Mouse (Mus musculus): ENCODE results near the gene Uchl4. TPM values are rescaled to one million over a fixed set of nuclear protein-coding genes. Genes with fewer than 3 reads are reported as not detected.
A peak's percentile ranks its signal among the peaks of the same experiment; 100 is the strongest.

The Uchl4 gene
- polyA plus RNA-seq, 1 experiment from 2014 or later = 2.3 TPM

- ATAC-seq (ENCODE audit: low read depth) (no peak), DNase-seq (ENCODE audit: low spot score) (no peak)
- 0 out of 2 replicates have a peak, but pooled peaks cover 7% of the 10 kb centered on the region for H3K36me3 ChIP-seq (ENCODE audit: control insufficient read depth, insufficient read depth, low read length)
- peak overlapping the region; percentile 87 for H3K4me3 ChIP-seq (ENCODE audit: low read depth, low read length)
- H3K4me1 ChIP-seq (ENCODE audit: control insufficient read depth, insufficient read depth, low read length) = peaks cover 5% of the 10 kb centered on the region; the same call in 1 of the 2 replicates
- peak overlapping the region; percentile 96 for H3K9ac ChIP-seq (ENCODE audit: low read depth, low read length)
- 56% methylated on average over 5 of the region's 5 CpGs for WGBS
- H3K4me2 ChIP-seq (ENCODE audit: low read depth, low read length) = peak overlapping the region; percentile 60
- H3K27me3 ChIP-seq (replicated peaks; ENCODE audit: control insufficient read depth, insufficient read depth, low read length) = no peaks in the 10 kb centered on the region
- H3K27ac ChIP-seq (replicated peaks; ENCODE audit: low read depth, low read length) = no peak overlapping the region
- H3K9me3 ChIP-seq (ENCODE audit: control insufficient read depth, low read length) = no peaks in the 10 kb centered on the region
Measured at GRCm38 (mm10) chr9:64282404-64282987, 47.5 kb downstream of the Uchl4 start.

Small RNAs within 50 kb of the gene (microRNA-seq; reads per million reads assigned to microRNA genes)
- not detected for gene Gm24106 (ENCODE audit: borderline number of aligned reads)

Other genes with a start within 250 kb of the Uchl4 start
- 7.9 and 8.8 TPM in 2 replicates for gene Smad6, start 213.1 kb upstream of the Uchl4 start, polyA plus RNA-seq (2014; fragmentation: Nextera tagmentation; extraction: Ambion mirVana)
- not detected in 2 replicates for gene Lctl, start 118.1 kb upstream of the Uchl4 start, polyA plus RNA-seq (2014; fragmentation: Nextera tagmentation; extraction: Ambion mirVana)
- 10.6 and 17.4 TPM in 2 replicates for gene Zwilch, start 62.1 kb upstream of the Uchl4 start, polyA plus RNA-seq (2014; fragmentation: Nextera tagmentation; extraction: Ambion mirVana)
- gene Rpl4, start 61.8 kb upstream of the Uchl4 start, polyA plus RNA-seq (2014; fragmentation: Nextera tagmentation; extraction: Ambion mirVana) = 1,344 and 1,393 TPM in 2 replicates
- gene Snapc5, start 55.9 kb upstream of the Uchl4 start, polyA plus RNA-seq (2014; fragmentation: Nextera tagmentation; extraction: Ambion mirVana) = 19.2 and 21.2 TPM in 2 replicates
- gene Map2k1, start 18.4 kb downstream of the Uchl4 start, polyA plus RNA-seq (2014; fragmentation: Nextera tagmentation; extraction: Ambion mirVana) = 105 and 109 TPM in 2 replicates
- 168 and 218 TPM in 2 replicates for gene Tipin, start 46.4 kb downstream of the Uchl4 start, polyA plus RNA-seq (2014; fragmentation: Nextera tagmentation; extraction: Ambion mirVana)
- gene Dis3l, start 106.1 kb downstream of the Uchl4 start, polyA plus RNA-seq (2014; fragmentation: Nextera tagmentation; extraction: Ambion mirVana) = 19.5 and 19.6 TPM in 2 replicates
- gene Megf11, start 150.4 kb downstream of the Uchl4 start, polyA plus RNA-seq (2014; fragmentation: Nextera tagmentation; extraction: Ambion mirVana) = 1.1 and 1.3 TPM in 2 replicates

All from embryonic facial prominence, embryonic 14.5 days (tissue).